8 mouse cellular contexts compared by ENCODE assay signal in genomic region chr11:98744456-98745019, GRCm38 (mm10). TPM values are rescaled to one million over a fixed set of nuclear protein-coding genes. Genes with fewer than 3 reads are reported as not detected.
DNase-seq lines count a peak whose midpoint lies in the region; ATAC-seq lines count a peak whose summit lies in the region.

No protein-coding gene starts in this region.

- peak overlapping the region; percentile 93; the same call in 1 of the 2 replicates for H3K27ac ChIP-seq in forebrain, embryonic 11.5 days (ENCODE audit: low read depth, low read length)
- peak overlapping the region; percentile 95 for H3K27ac ChIP-seq in intestine, embryonic 15.5 days
- H3K27ac ChIP-seq in midbrain, embryonic 14.5 days (replicated peaks; ENCODE audit: low read depth, low read length), result peak overlapping the region; percentile 99

- intact Hi-C loops in heart, postnatal 25 days (cut with DNase I), result no loop called here

- no peak for ATAC-seq in forebrain, embryonic 11.5 days (replicated peaks; ENCODE audit: low FRiP score)
- no peak for ATAC-seq in intestine, embryonic 15.5 days
- no peak for ATAC-seq in midbrain, embryonic 14.5 days (ENCODE audit: low FRiP score, low TSS enrichment)
- no peak for ATAC-seq in inflammation-experienced regulatory T-cells, adult 6 months

- peaks cover 67% of the 10 kb centered on the region for H3K4me1 ChIP-seq in forebrain, embryonic 11.5 days (replicated peaks; ENCODE audit: control insufficient read depth, insufficient read depth, low read length)
- H3K4me1 ChIP-seq in intestine, embryonic 15.5 days (replicated peaks), result peaks cover 80% of the 10 kb centered on the region
- peaks cover 68% of the 10 kb centered on the region for H3K4me1 ChIP-seq in midbrain, embryonic 14.5 days (ENCODE audit: control insufficient read depth, insufficient read depth, low read length)

- peak overlapping the region; percentile 44 for H3K9ac ChIP-seq in forebrain, embryonic 11.5 days (ENCODE audit: low read length)
- peak overlapping the region; percentile 98; the same call in 1 of the 2 replicates for H3K9ac ChIP-seq in intestine, embryonic 15.5 days
- peak overlapping the region; percentile 97 for H3K9ac ChIP-seq in midbrain, embryonic 14.5 days (replicated peaks; ENCODE audit: low read length)

- 37% methylated on average over 7 of the region's 7 CpGs for WGBS in forebrain, embryonic 11.5 days
- WGBS in intestine, embryonic 15.5 days, result 28% methylated on average over 7 of the region's 7 CpGs
- WGBS in midbrain, embryonic 14.5 days, result 39% methylated on average over 7 of the region's 7 CpGs

- DNase-seq in heart, adult 11 months, result peak; percentile 97
- no peak for DNase-seq in heart, postnatal 25 days (ENCODE audit: low spot score)
- no peak for DNase-seq in forebrain, embryonic 11.5 days (ENCODE audit: low spot score)
- no peak for DNase-seq in midbrain, embryonic 14.5 days
- no peak for DNase-seq in layer of hippocampus, adult 18-20 months (ENCODE audit: low spot score in 2 of 2)
- DNase-seq in c-Kit-positive CD71-positive TER-119-positive erythroid progenitor cells, embryonic 14.5 days (ENCODE audit: low spot score), result no peak

- H3K4me2 ChIP-seq in forebrain, embryonic 11.5 days (ENCODE audit: low read depth, low read length, severe bottlenecking), result peak overlapping the region; percentile 79
- peak overlapping the region; percentile 86 for H3K4me2 ChIP-seq in intestine, embryonic 15.5 days (replicated peaks)
- peak overlapping the region; percentile 73 for H3K4me2 ChIP-seq in midbrain, embryonic 14.5 days (ENCODE audit: low read length)

- no peaks in the 10 kb centered on the region for H3K9me3 ChIP-seq in forebrain, embryonic 11.5 days (ENCODE audit: control insufficient read depth, low read length)
- no peaks in the 10 kb centered on the region for H3K9me3 ChIP-seq in intestine, embryonic 15.5 days
- H3K9me3 ChIP-seq in midbrain, embryonic 14.5 days (ENCODE audit: control insufficient read depth, low read length), result no peaks in the 10 kb centered on the region

- peak overlapping the region; percentile 79 for H3K4me3 ChIP-seq in forebrain, embryonic 11.5 days (ENCODE audit: low read depth, low read length)
- H3K4me3 ChIP-seq in intestine, embryonic 15.5 days (replicated peaks), result peak overlapping the region; percentile 92
- peak overlapping the region; percentile 89 for H3K4me3 ChIP-seq in midbrain, embryonic 14.5 days (replicated peaks; ENCODE audit: low read depth, low read length)

- H3K27me3 ChIP-seq in forebrain, embryonic 11.5 days (ENCODE audit: control insufficient read depth, insufficient read depth, low read length), result no peaks in the 10 kb centered on the region
- H3K27me3 ChIP-seq in intestine, embryonic 15.5 days (replicated peaks), result no peaks in the 10 kb centered on the region
- H3K27me3 ChIP-seq in midbrain, embryonic 14.5 days (ENCODE audit: control insufficient read depth, insufficient read depth, low read length), result no peaks in the 10 kb centered on the region

- H3K36me3 ChIP-seq in forebrain, embryonic 11.5 days (ENCODE audit: control insufficient read depth, insufficient read depth, low read length), result no peaks in the 10 kb centered on the region
- H3K36me3 ChIP-seq in intestine, embryonic 15.5 days, result no peaks in the 10 kb centered on the region
- H3K36me3 ChIP-seq in midbrain, embryonic 14.5 days (ENCODE audit: control insufficient read depth, insufficient read depth, low read length), result 0 out of 2 replicates have a peak, but pooled peaks cover 2% of the 10 kb centered on the region

RNA-seq across cellular contexts. Expression of gene Thra, which starts 4.1 kb away (rescaled TPM):
- total RNA-seq in heart, postnatal 25 days (2021), result 100 to 1,000 TPM; 102 to 117 TPM
- 35.9 and 36.9 TPM in 2 replicates for polyA plus RNA-seq in forebrain, embryonic 11.5 days (2014; fragmentation: Nextera tagmentation; extraction: Ambion mirVana)
- polyA plus RNA-seq in intestine, embryonic 15.5 days (2015; fragmentation: Nextera tagmentation; extraction: Ambion mirVana), result 42.7 and 45.5 TPM in 2 replicates
- polyA plus RNA-seq in midbrain, embryonic 14.5 days (2014; fragmentation: Nextera tagmentation; extraction: Ambion mirVana), result 175 and 194 TPM in 2 replicates
- polyA plus RNA-seq in inflammation-experienced regulatory T-cells, adult 6 months (2017; shearing (Covaris generic)), result 1 to 10 TPM; 1.3 to 6.3 (median 5.2) TPM
- 1,000 to 10,000 TPM; 1,110 to 1,111 TPM for total RNA-seq in layer of hippocampus, adult 18-20 months (2021)

RNA-seq across cellular contexts. Expression of gene Med24, which starts 15.3 kb away (rescaled TPM):
- 10 to 100 TPM; 45.2 to 48.8 TPM for total RNA-seq in heart, postnatal 25 days (2021)
- 75.9 and 76.6 TPM in 2 replicates for polyA plus RNA-seq in forebrain, embryonic 11.5 days (2014; fragmentation: Nextera tagmentation; extraction: Ambion mirVana)
- polyA plus RNA-seq in intestine, embryonic 15.5 days (2015; fragmentation: Nextera tagmentation; extraction: Ambion mirVana), result 39.6 and 42.5 TPM in 2 replicates
- polyA plus RNA-seq in midbrain, embryonic 14.5 days (2014; fragmentation: Nextera tagmentation; extraction: Ambion mirVana), result 65.7 and 81.1 TPM in 2 replicates
- 10 to 100 TPM; 23.8 to 32.5 (median 28.3) TPM for polyA plus RNA-seq in inflammation-experienced regulatory T-cells, adult 6 months (2017; shearing (Covaris generic))
- total RNA-seq in layer of hippocampus, adult 18-20 months (2021), result 100 to 1,000 TPM; 126 TPM

RNA-seq across cellular contexts. Expression of gene Nr1d1, which starts 30.6 kb away (rescaled TPM):
- 100 to 1,000 TPM in 1 of 2 experiments, 10 to 100 TPM in 1; 61.2 to 129 TPM for total RNA-seq in heart, postnatal 25 days (2021)
- 1.0 and 1.6 TPM in 2 replicates for polyA plus RNA-seq in forebrain, embryonic 11.5 days (2014; fragmentation: Nextera tagmentation; extraction: Ambion mirVana)
- 2.6 and 2.7 TPM in 2 replicates for polyA plus RNA-seq in intestine, embryonic 15.5 days (2015; fragmentation: Nextera tagmentation; extraction: Ambion mirVana)
- 3.0 TPM in 2 replicates for polyA plus RNA-seq in midbrain, embryonic 14.5 days (2014; fragmentation: Nextera tagmentation; extraction: Ambion mirVana)
- polyA plus RNA-seq in inflammation-experienced regulatory T-cells, adult 6 months (2017; shearing (Covaris generic)), result 1 to 10 TPM; 6.5 to 8.4 (median 7.3) TPM
- total RNA-seq in layer of hippocampus, adult 18-20 months (2021), result 10 to 100 TPM; 66.6 to 84.3 TPM

RNA-seq across cellular contexts. Expression of gene Csf3, which starts 43.5 kb away (rescaled TPM):
- not detected for total RNA-seq in heart, postnatal 25 days (2021)
- not detected in 2 replicates for polyA plus RNA-seq in forebrain, embryonic 11.5 days (2014; fragmentation: Nextera tagmentation; extraction: Ambion mirVana)
- polyA plus RNA-seq in intestine, embryonic 15.5 days (2015; fragmentation: Nextera tagmentation; extraction: Ambion mirVana), result not detected in 2 replicates
- polyA plus RNA-seq in midbrain, embryonic 14.5 days (2014; fragmentation: Nextera tagmentation; extraction: Ambion mirVana), result not detected in 2 replicates
- polyA plus RNA-seq in inflammation-experienced regulatory T-cells, adult 6 months (2017; shearing (Covaris generic)), result not detected
- not detected for total RNA-seq in layer of hippocampus, adult 18-20 months (2021)

RNA-seq across cellular contexts. Expression of gene Msl1, which starts 50.8 kb away (rescaled TPM):
- 10 to 100 TPM; 73.0 to 78.1 TPM for total RNA-seq in heart, postnatal 25 days (2021)
- polyA plus RNA-seq in forebrain, embryonic 11.5 days (2014; fragmentation: Nextera tagmentation; extraction: Ambion mirVana), result 24.0 and 28.4 TPM in 2 replicates
- polyA plus RNA-seq in intestine, embryonic 15.5 days (2015; fragmentation: Nextera tagmentation; extraction: Ambion mirVana), result 18.9 and 19.7 TPM in 2 replicates
- 25.0 and 35.9 TPM in 2 replicates for polyA plus RNA-seq in midbrain, embryonic 14.5 days (2014; fragmentation: Nextera tagmentation; extraction: Ambion mirVana)
- 10 to 100 TPM; 16.7 to 26.3 (median 20.4) TPM for polyA plus RNA-seq in inflammation-experienced regulatory T-cells, adult 6 months (2017; shearing (Covaris generic))
- total RNA-seq in layer of hippocampus, adult 18-20 months (2021), result 100 to 1,000 TPM; 178 to 183 TPM

Comparison
In these comparisons a context has a peak if more than half of its experiments do, and no peak if none do; other contexts are left out.
1. H3K9ac ChIP-seq: peak in every context shown above with its lines; median percentile 98 in intestine, embryonic 15.5 days; 97 in midbrain, embryonic 14.5 days; 44 in forebrain, embryonic 11.5 days.